Mouse (Mus musculus): ENCODE measurements around the gene Gm7714.
"Not testable (repeated sequence)": the region's sequence is repeated elsewhere in the genome, so short reads cannot be mapped to it uniquely, and the experiment has no call there.

Gm7714 gene

GRCm38 (mm10) chr5:88268619-88269018 is at the start of gene Gm7714:
Gm7714 (plus strand) TSS chr5:88268919.
- no peak for DNase-seq (ENCODE audit: low read depth, low spot score)

GRCm38 (mm10) chr5:88256475-88256874 is 12.2 kb upstream of the Gm7714 start:
- DNase-seq (ENCODE audit: low read depth, low spot score), result no peak

DNA sequence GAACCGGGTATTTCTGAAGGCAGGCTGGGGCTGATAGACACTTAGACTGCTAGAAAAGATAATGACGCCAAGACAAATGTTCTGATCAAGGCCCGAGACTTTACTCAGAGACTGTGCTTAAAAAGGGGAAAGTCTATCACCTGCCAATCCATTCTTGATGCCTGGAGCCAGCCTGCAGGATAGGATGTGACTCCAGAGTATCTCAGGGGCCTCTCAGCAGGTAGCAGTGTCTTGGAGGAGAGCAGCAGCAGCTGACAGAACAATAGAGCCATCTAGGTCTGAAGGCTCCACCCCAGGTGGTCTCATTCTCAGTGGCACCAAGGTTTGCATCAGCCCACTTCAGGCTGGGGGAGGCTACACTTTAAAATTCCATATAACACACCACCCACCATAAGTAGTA is 42.6 kb downstream of the Gm7714 start:
- DNase-seq (ENCODE audit: low read depth, low spot score), result not testable (repeated sequence)

DNA sequence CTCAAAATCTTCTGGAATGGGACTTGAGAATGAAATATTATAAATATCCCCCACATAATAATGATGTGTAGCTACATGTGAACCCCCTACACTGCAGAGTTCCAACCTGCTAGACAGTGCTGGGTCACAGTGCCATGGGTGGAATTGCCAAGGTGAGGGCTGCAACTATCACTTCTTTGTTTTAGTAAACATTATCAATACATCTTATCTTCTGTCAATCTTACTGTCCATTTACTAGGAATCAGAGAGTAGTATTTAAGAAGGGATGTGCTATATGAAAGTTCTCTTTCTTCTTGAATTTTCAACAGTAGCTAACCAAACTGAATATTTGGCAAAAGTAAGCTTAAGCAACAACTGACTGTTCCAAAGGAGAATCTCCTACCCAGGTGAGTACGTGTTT is 48.3 kb downstream of the Gm7714 start, which contains the start of gene Prol1:
Gene Prol1, plus strand, starts transcription at position 301 of the 400 bp plus-strand sequence.
- DNase-seq (ENCODE audit: low read depth, low spot score), result no peak

Data from forelimb bud, embryonic 11.5 days (tissue).